Comparison of ENCODE assay signal across 27 mouse cellular contexts in the genomic region with DNA sequence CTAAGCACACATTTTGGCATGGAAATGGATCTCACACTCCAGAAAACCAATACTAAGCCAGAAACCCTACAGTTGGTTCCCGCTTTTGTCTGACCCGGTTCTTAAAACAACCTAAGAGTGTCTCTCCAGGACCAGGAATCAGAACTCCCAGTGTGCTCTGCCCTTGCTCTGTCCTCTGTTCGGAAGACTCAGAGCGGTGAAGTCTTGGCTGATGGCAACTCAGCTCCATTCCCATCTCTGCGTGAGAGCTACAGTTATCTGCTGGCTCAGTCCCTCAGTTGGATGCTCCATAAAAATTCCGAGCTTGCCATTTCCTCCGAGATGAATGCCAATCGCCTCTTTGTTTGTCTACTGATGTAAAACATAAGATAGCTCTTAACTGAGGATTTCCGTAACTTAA.
DNase-seq lines count a peak whose midpoint lies in the region; ATAC-seq lines count a peak whose summit lies in the region.
"Had no signal": no experiment of that assay in that cellular context is flagged by ENCODE, and none has a peak within 500 bp of the region (broad histone marks: within the 10 kb centered on the region; RNA-seq: fewer than 3 reads in every experiment).

No protein-coding gene starts in this region.

- 76% methylated on average over 9 of the region's 9 CpGs for WGBS in heart, embryonic 10.5 days
- 56% methylated on average over 9 of the region's 9 CpGs for WGBS in limb, embryonic 15.5 days
- 91% methylated on average over 9 of the region's 9 CpGs for whole genome bisulfite sequencing in limb, embryonic 10.5 days

- no peak overlapping the region for H3K4me2 ChIP-seq in limb, embryonic 15.5 days
- H3K4me2 ChIP-seq: embryonic facial prominence, embryonic 13.5 days; forebrain, embryonic 13.5 days; heart, embryonic 13.5 days; hindbrain, embryonic 14.5 days had no signal

- H3K36me3 ChIP-seq in heart, embryonic 10.5 days, result no peaks in the 10 kb centered on the region
- H3K36me3 ChIP-seq in limb, embryonic 15.5 days, result no peaks in the 10 kb centered on the region
- H3K36me3 ChIP-seq in limb, embryonic 10.5 days, result no peaks in the 10 kb centered on the region
- H3K36me3 ChIP-seq: embryonic facial prominence, embryonic 10.5 days; embryonic facial prominence, embryonic 13.5 days; heart, embryonic 13.5 days had no signal

- H3K4me1 ChIP-seq in heart, embryonic 10.5 days, result no peaks in the 10 kb centered on the region
- H3K4me1 ChIP-seq in limb, embryonic 15.5 days, result peaks cover 25% of the 10 kb centered on the region
- H3K4me1 ChIP-seq in limb, embryonic 10.5 days, result peaks cover 13% of the 10 kb centered on the region
- H3K4me1 ChIP-seq: heart, embryonic 13.5 days had no signal

- H3K9me3 ChIP-seq in heart, embryonic 10.5 days, result no peaks in the 10 kb centered on the region
- no peaks in the 10 kb centered on the region for H3K9me3 ChIP-seq in limb, embryonic 15.5 days
- no peaks in the 10 kb centered on the region; the same call in 1 of the 2 replicates for H3K9me3 ChIP-seq in limb, embryonic 10.5 days (replicated peaks)
- H3K9me3 ChIP-seq: embryonic facial prominence, embryonic 13.5 days; forebrain, embryonic 13.5 days had no signal

- H3K27me3 ChIP-seq in heart, embryonic 10.5 days (ENCODE audit: insufficient read depth, poor library complexity, severe bottlenecking), result peaks cover 7% of the 10 kb centered on the region; the same call in 1 of the 2 replicates
- no peaks in the 10 kb centered on the region for H3K27me3 ChIP-seq in limb, embryonic 15.5 days
- 0 out of 2 replicates have a peak, but pooled peaks cover 5% of the 10 kb centered on the region for H3K27me3 ChIP-seq in limb, embryonic 10.5 days (ENCODE audit: low read depth, poor library complexity, severe bottlenecking)
- H3K27me3 ChIP-seq: embryonic facial prominence, embryonic 13.5 days; forebrain, embryonic 13.5 days had no signal

- H3K9ac ChIP-seq in limb, embryonic 15.5 days, result no peak overlapping the region
- H3K9ac ChIP-seq: embryonic facial prominence, embryonic 13.5 days; forebrain, embryonic 13.5 days; heart, embryonic 13.5 days; hindbrain, embryonic 14.5 days had no signal

- DNase-seq in cerebellum, postnatal 10 days, result peak; percentile 17 to 22
- DNase-seq in cerebellum, adult 9-10 months, result no peak
- DNase-seq in heart, adult 11 months, result peak; percentile 92
- no peak for DNase-seq in heart, embryonic 10.5 days (ENCODE audit: low spot score)
- DNase-seq in limb, embryonic 10.5 days (ENCODE audit: low spot score), result no peak
- peak; percentile 13 for DNase-seq in lung, postnatal 36 days
- DNase-seq in lung, adult 18-20 months, result no peak
- DNase-seq: adrenal gland, adult 8-10 months; adrenal gland, postnatal 25 days; cerebellum, adult 18-20 months; cerebellum, adult 9-11 months; cerebellum, postnatal 36 days; embryo, embryonic 11 days; gastrocnemius, postnatal 36 days; heart, postnatal 4 days had no signal

- ATAC-seq in limb, embryonic 15.5 days (ENCODE audit: insufficient number of reproducible peaks, low FRiP score, low TSS enrichment, low read depth), result no peak
- ATAC-seq: activated CD4-positive, CD25-positive, alpha-beta regulatory T cell, adult 4 months; forebrain, embryonic 13.5 days; forebrain, embryonic 16.5 days; hindbrain, postnatal 0 days; inflammation-experienced regulatory T-cells, adult 6 months; intestine, embryonic 16.5 days had no signal

- no peak overlapping the region for H3K27ac ChIP-seq in heart, embryonic 10.5 days
- H3K27ac ChIP-seq in limb, embryonic 15.5 days, result peak overlapping the region; percentile 71
- no peak overlapping the region for H3K27ac ChIP-seq in limb, embryonic 10.5 days
- H3K27ac ChIP-seq: embryonic facial prominence, embryonic 10.5 days; embryonic facial prominence, embryonic 13.5 days; forebrain, embryonic 13.5 days; heart, embryonic 13.5 days; hindbrain, embryonic 14.5 days; hindbrain, postnatal 0 days had no signal

- no peak overlapping the region for H3K4me3 ChIP-seq in heart, embryonic 10.5 days
- no peak overlapping the region for H3K4me3 ChIP-seq in limb, embryonic 15.5 days
- H3K4me3 ChIP-seq in limb, embryonic 10.5 days, result no peak overlapping the region
- H3K4me3 ChIP-seq: embryonic facial prominence, embryonic 10.5 days; embryonic facial prominence, embryonic 13.5 days; erythroblast, embryonic 14.5 days; forebrain, embryonic 13.5 days; heart, embryonic 13.5 days had no signal

Comparison
In these comparisons a context has a peak if more than half of its experiments do, and no peak if none do; other contexts are left out.
1. DNase-seq: peak in cerebellum, postnatal 10 days (2 of 2), heart, adult 11 months (single experiment) and lung, postnatal 36 days (single experiment); none in cerebellum, adult 9-10 months (single experiment), heart, embryonic 10.5 days (single experiment), limb, embryonic 10.5 days (single experiment) and lung, adult 18-20 months (0 of 2).